Mouse (Mus musculus) embryonic fibroblast, embryonic 13.5 days (primary cell): ENCODE data around the gene Sgta. TPM values are rescaled to one million over a fixed set of nuclear protein-coding genes. Genes with fewer than 3 reads are reported as not detected.

Source experiments
- H3K27ac ChIP-seq: 2 replicates; pipeline ENCODE4 v1.5.1; 2012; ENCODE audit warnings: low read length, control low read depth, inconsistent platforms; ENCODE audit not compliant: insufficient read depth
- H3K4me1 ChIP-seq: 2 replicates; pipeline ENCODE4 v1.6.1; 2011; ENCODE audit warnings: low read length; ENCODE audit not compliant: control insufficient read depth, insufficient read depth
- H3K4me3 ChIP-seq: 2 replicates; pipeline ENCODE4 v1.5.1; 2011; ENCODE audit warnings: mild to moderate bottlenecking, control low read depth, low read length; ENCODE audit not compliant: insufficient read depth
- CTCF ChIP-seq: IDR thresholded peaks from 2 replicates; pipeline ENCODE4 v1.5.1; 2011; ENCODE audit warnings: mild to moderate bottlenecking, control low read depth, low read length, moderate library complexity, borderline replicate concordance; ENCODE audit not compliant: insufficient read depth
- POLR2A ChIP-seq: IDR thresholded peaks from 2 replicates; pipeline ENCODE4 v1.6.1; 2011; ENCODE audit warnings: low read depth, mild to moderate bottlenecking, control low read depth, low read length, moderate library complexity
- polyA plus RNA-seq: library from polyadenylated mRNA; stranded (reverse); fragments of >200 nt; gene quantifications from 2 replicates; pipeline ENCODE4 v1.2.4, GENCODE M21; 2011; ENCODE audit warnings: low read depth; ENCODE audit not compliant: missing spikeins, insufficient read length

Gene Sgta
- polyA plus RNA-seq, 1 experiment = 90.7 TPM

DNA sequence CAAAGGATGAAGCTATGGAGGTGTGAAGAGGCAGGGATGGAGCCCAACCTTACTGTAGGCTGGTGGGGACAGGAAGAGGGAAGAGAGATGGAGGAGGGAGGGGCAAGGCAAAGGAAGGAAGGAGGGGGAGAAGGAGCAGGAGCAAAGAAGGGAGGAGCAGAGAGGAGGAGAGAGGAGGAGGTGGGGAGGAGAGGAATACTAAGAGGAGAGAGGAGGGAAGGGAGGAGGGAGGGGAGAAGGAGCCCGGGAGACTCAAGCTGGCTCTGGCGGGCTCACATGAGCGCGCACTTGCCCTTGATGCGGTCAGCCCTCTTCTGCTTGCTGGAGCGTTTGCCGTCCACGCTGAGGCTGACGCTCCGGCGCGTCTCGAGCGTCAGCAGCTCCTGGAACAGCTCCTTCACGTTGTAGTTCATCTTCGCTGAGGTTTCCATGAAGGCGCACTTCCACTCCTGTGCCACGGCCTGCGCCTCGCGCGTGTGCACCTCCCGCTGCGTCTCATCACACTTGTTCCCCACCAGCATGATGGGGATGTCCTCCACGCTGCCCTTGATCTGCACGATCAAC is 38.4 kb downstream of the Sgta start:
- Histone ChIP-seq H3K4me1 (no peaks in the 10 kb centered on the region), H3K27ac (no peak overlapping the region), H3K4me3 (no peak overlapping the region)
- TF ChIP-seq CTCF (no peak), POLR2A (no peak)

DNA sequence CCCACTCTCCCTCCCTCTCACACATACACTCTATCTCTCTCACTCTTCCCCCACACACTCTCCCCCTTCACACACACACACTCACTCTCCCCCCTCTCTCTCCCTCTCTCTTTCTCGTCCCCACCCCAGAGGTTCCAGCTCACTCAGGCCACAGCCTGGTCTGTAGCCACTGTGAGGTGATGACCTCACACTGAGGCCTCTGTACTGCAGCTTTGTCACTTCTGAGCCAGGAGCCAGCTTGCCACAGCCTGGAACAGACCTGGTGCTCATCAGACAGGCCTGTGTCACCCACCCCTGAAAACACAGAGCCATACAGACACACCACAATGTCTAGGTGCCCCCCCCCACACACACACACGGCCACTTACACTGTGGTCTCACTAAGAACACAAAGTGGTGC is 39.8 kb downstream of the Sgta start:
- Histone ChIP-seq H3K4me1 (no peaks in the 10 kb centered on the region), H3K27ac (no peak overlapping the region), H3K4me3 (no peak overlapping the region)
- TF ChIP-seq POLR2A (no peak), CTCF (no peak)

DNA sequence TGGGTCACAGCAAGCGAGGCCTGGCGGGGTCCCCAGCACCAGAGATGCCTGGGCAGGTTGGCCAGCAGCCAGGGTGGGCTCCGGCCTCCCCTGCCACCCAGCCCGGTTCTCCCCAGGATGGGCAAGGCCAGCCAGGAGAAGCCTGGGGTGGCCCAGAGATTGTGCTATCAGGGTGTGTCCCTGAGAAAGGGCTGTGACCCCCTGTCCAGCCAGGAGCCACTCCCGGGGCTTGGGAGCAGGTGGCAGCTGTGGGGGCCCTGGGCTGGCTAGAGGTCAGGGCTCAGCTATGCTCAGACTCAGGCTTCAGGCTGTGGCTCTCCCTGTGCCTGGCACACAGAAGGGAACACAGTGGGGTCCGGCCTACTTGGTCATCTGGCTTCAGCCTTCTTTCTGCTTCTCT is 40.3 kb downstream of the Sgta start:
- Histone ChIP-seq H3K4me1 (no peaks in the 10 kb centered on the region), H3K27ac (no peak overlapping the region), H3K4me3 (no peak overlapping the region)
- TF ChIP-seq POLR2A (no peak), CTCF (no peak)

DNA sequence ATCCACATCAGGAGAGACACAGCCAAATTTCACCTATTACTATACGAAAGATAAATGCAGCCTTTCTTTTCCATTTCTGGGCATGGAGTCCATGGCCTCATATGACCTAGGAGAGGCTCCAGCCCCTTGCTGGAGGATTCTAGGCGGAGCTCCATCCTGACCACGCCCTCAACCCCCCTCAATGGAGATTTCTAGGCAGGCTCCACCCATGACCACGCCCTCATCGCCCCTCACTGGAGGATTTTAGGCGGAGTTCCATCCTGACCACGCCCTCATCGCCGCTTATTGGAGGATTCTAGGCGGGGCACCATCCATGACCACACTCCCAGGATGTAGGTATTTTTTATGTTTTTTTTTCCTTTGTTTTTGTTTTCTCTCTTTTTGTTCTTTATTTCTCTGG is 41.7 kb downstream of the Sgta start:
- Histone ChIP-seq H3K27ac (no peak overlapping the region), H3K4me1 (no peaks in the 10 kb centered on the region), H3K4me3 (no peak overlapping the region)
- TF ChIP-seq CTCF = no peak
- TF ChIP-seq POLR2A = no peak

DNA sequence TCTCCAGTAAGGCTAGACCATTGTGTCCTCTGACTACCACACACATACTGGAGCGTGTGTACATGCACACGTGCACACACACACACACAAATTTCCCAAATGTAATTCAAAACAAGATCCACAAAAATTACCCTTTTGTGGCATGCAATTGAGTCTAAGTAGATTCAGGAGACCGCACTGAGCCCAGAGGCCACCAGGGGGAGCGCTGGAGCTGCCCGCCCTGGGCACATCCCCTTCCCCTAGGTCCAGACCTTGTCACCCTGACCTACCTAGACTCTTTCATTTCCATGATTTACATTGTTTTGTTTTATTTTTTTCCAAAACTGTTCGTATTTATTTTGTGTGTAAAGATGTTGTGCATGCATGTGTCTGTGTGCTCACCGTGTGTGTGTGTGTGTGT is 43.3 kb downstream of the Sgta start:
- Histone ChIP-seq H3K27ac (no peak overlapping the region), H3K4me1 (no peaks in the 10 kb centered on the region), H3K4me3 (no peak overlapping the region)
- TF ChIP-seq CTCF (peak; percentile 69), POLR2A (no peak)

DNA sequence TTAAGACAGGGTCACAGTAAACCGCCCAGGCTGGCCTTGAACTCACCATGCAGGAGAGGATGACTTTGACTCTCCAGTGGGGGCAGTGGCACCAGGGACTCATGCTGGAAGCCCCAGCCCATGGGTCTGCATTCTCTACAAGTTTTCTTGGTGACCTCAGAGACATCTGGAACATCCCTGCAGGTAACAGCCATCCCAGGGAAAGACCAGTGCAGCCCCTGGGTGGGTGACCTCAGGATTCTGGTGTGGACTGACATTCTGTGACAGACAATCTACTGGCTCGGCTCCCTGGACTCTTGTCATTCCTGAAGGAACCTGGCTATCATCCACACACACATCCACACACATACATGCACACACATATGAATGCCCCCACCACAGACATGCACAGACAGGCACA is 44.3 kb downstream of the Sgta start:
- no peaks in the 10 kb centered on the region for H3K4me1 ChIP-seq
- TF ChIP-seq CTCF (no peak), POLR2A (no peak)
- no peak overlapping the region for H3K27ac ChIP-seq
- H3K4me3 ChIP-seq = no peak overlapping the region

DNA sequence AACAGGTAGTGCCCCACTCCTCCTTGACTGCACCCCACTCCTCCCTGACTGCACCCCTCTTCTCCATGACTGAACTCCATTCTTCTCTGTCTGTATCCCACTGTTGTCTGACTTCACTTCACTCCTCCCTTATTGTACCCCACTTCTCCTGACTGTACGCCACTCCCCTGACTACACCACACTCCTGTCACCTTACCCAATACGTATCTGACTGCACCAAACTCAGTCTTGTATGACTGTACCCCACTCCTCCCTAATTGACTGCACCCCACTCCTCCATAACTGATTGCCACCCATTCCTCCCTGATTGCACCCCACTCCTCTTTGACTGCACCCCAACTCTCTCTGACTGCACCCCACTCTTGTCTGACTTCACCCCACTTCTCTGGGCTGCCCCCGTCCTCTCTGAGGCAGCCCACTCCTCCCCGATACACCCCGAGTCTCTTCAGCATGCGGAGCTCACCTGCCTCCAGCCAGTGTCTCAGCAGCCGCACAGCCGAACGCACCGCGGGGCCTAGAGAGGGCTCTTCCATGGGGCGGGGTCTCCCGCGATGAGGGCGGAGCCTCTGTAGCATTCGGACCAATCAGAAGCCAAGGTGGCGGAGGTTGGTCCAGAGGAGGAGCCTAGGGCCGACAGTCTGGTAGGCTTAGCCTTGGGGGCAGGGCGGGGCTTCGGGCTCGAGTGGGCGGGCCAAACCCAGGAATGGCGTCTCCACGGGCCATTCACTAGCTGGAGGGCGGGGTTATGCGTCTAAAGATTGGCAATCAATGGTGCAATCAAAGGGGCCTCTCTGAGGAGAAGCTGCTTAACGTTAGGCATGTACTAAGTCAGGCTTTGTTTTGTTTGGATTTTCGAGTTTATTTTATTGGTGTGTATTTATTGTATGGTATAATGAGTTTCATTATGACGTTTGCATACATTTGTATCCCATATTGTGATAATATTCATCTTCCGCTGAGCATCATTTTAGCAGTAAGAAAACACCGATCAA is 45.3 kb downstream of the Sgta start, which contains the start of gene Gng7:
TSS of gene Gng7 (minus strand) at position 553 of the 992 bp plus-strand sequence.
- Histone ChIP-seq H3K4me1 (no peaks in the 10 kb centered on the region), H3K27ac (no peak within 1 kb of the TSS), H3K4me3 (peak within 1 kb of the TSS; percentile 26)
- TF ChIP-seq POLR2A (peak; percentile 77), CTCF (no peak)

DNA sequence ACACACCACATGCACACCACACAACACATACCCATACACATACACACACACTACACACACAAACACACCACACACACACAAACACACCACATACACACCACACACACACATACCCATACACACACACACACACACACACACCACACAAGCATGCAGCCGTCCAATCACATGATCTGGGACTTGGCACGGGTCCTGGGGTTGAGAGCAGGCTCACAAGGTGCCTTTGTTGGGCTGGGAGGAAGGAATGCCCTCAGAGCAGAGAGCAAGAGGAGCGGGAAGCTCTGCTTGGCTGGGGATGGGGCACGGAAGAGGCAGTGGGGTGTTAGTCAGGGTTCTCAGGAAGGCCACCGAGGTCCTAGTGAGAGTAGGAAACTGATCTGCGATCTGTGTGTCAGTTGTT is 49.1 kb downstream of the Sgta start:
- TF ChIP-seq POLR2A (no peak), CTCF (no peak)
- H3K4me1 ChIP-seq = no peaks in the 10 kb centered on the region
- no peak overlapping the region for H3K27ac ChIP-seq
- H3K4me3 ChIP-seq = no peak overlapping the region

DNA sequence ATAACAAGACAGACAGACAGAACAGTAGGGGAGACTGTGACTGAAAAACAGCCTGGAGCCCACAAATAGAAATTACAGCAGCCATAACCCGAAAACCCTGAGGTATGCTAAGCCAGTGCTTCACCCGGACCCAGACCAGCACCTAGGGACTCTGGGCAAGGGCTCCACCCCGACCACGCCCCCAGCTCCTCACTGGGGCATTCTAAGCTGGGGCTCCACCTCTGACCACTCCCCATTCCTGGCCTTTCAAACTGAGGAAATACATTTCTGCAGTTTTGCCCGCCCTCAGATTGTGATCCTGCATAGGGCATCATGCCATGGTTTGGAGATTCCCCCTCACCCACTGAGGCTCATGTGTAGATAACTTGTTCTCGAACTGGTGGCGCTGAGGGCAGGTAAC is 52.7 kb downstream of the Sgta start:
- TF ChIP-seq CTCF (no peak), POLR2A (no peak)
- Histone ChIP-seq H3K4me1 (no peaks in the 10 kb centered on the region), H3K27ac (no peak overlapping the region), H3K4me3 (no peak overlapping the region)
